In the genomic region with DNA sequence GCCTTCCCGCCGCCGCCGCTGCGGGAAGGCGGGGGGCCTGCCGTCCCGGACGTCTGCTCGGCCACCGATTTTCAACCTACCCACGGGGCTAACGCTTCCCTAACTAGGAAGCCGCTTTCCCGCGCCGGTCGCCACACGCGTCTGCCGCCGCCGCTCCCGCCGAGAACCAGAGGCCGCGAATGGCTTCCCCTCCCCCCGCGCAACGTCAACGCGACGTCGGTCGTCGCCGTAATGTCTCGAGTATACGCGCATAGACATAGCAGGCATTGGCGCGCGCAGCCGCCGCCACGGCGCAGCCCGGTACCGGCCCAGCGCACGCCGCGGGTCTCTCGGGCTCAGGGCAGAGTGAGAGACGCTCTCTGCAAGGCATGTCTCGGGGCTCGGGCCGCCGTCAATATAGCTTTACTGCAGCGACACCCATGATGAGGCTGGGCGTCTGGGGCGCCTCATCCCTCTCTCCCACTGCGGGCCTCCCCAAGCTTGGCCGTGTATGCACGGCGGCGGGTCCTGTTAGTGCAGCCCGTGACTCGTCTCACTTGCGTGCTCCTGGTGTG, we compare ENCODE assay signal across 8 mouse cellular contexts. TPM values are rescaled to one million over a fixed set of nuclear protein-coding genes. Genes with fewer than 3 reads are reported as not detected.
DNase-seq lines count a peak whose midpoint lies in the region; ATAC-seq lines count a peak whose summit lies in the region.

Rbmxl1 (minus strand) TSS at position 180 of the 554 bp plus-strand sequence.

- peak within 1 kb of the TSS; percentile 95 for H3K9ac ChIP-seq in embryonic facial prominence, embryonic 14.5 days (ENCODE audit: low read depth, low read length)
- peak within 1 kb of the TSS; percentile 99 for H3K9ac ChIP-seq in kidney, embryonic 14.5 days (ENCODE audit: low read depth, low read length)
- peak within 1 kb of the TSS; percentile 97 for H3K9ac ChIP-seq in limb, embryonic 15.5 days

- peaks cover 9% of the 10 kb centered on the region for H3K4me1 ChIP-seq in embryonic facial prominence, embryonic 14.5 days (ENCODE audit: control insufficient read depth, insufficient read depth, low read length)
- H3K4me1 ChIP-seq in kidney, embryonic 14.5 days (ENCODE audit: control insufficient read depth, insufficient read depth, low read length): peaks cover 3% of the 10 kb centered on the region; the same call in 1 of the 2 replicates
- peaks cover 14% of the 10 kb centered on the region for H3K4me1 ChIP-seq in limb, embryonic 15.5 days

- H3K4me2 ChIP-seq in embryonic facial prominence, embryonic 14.5 days (ENCODE audit: low read depth, low read length): peak within 1 kb of the TSS; percentile 96
- peak within 1 kb of the TSS; percentile 87 for H3K4me2 ChIP-seq in kidney, embryonic 14.5 days (replicated peaks; ENCODE audit: low read depth, low read length)
- H3K4me2 ChIP-seq in limb, embryonic 15.5 days: peak within 1 kb of the TSS; percentile 97

- peak within 1 kb of the TSS; percentile 94 for H3K27ac ChIP-seq in embryonic facial prominence, embryonic 14.5 days (replicated peaks; ENCODE audit: low read depth, low read length)
- peak within 1 kb of the TSS; percentile 97 for H3K27ac ChIP-seq in kidney, embryonic 14.5 days (ENCODE audit: low read depth, low read length)
- H3K27ac ChIP-seq in limb, embryonic 15.5 days: peak within 1 kb of the TSS; percentile 97

- peak within 1 kb of the TSS; percentile 82 for H3K4me3 ChIP-seq in embryonic facial prominence, embryonic 14.5 days (ENCODE audit: low read depth, low read length)
- peak within 1 kb of the TSS; percentile 95 for H3K4me3 ChIP-seq in kidney, embryonic 14.5 days (ENCODE audit: low read length)
- peak within 1 kb of the TSS; percentile 89 for H3K4me3 ChIP-seq in limb, embryonic 15.5 days

- under 1% methylated on average over 61 of the region's 70 CpGs for WGBS in embryonic facial prominence, embryonic 14.5 days
- WGBS in kidney, embryonic 14.5 days: 1% methylated on average over 70 of the region's 70 CpGs
- under 1% methylated on average over 70 of the region's 70 CpGs for WGBS in limb, embryonic 15.5 days

- H3K27me3 ChIP-seq in embryonic facial prominence, embryonic 14.5 days (replicated peaks; ENCODE audit: control insufficient read depth, insufficient read depth, low read length): no peaks in the 10 kb centered on the region
- no peaks in the 10 kb centered on the region for H3K27me3 ChIP-seq in kidney, embryonic 14.5 days (ENCODE audit: control insufficient read depth, insufficient read depth, low read length)
- no peaks in the 10 kb centered on the region for H3K27me3 ChIP-seq in limb, embryonic 15.5 days

- peak; percentile 77 for DNase-seq in 3T3-L1 (ENCODE audit: low read depth, low spot score)
- peak; percentile 82 for DNase-seq in adrenal gland, postnatal 4 days (ENCODE audit: low spot score in 2 of 2)
- DNase-seq in embryonic facial prominence, embryonic 14.5 days (ENCODE audit: low spot score): peak; percentile 92
- DNase-seq in heart, adult 8-10 months (ENCODE audit: low spot score): peak; percentile 86
- peak; percentile 42 to 77 for DNase-seq in monocyte, adult 2 months (ENCODE audit: low read depth in 1 of 2, low spot score in 2 of 2)
- peak; percentile 81 to 85 for DNase-seq in spleen, postnatal 36 days (ENCODE audit: low spot score in 2 of 2)

- peaks cover 11% of the 10 kb centered on the region; the same call in 1 of the 2 replicates for H3K9me3 ChIP-seq in embryonic facial prominence, embryonic 14.5 days (ENCODE audit: control insufficient read depth, low read length)
- H3K9me3 ChIP-seq in kidney, embryonic 14.5 days (ENCODE audit: control insufficient read depth, low read length): no peaks in the 10 kb centered on the region
- no peaks in the 10 kb centered on the region for H3K9me3 ChIP-seq in limb, embryonic 15.5 days

- peak; percentile 93 for ATAC-seq in embryonic facial prominence, embryonic 14.5 days (ENCODE audit: low read depth)
- ATAC-seq in kidney, embryonic 14.5 days (ENCODE audit: low FRiP score, low TSS enrichment): peak; percentile 84
- peak; percentile 87 for ATAC-seq in limb, embryonic 15.5 days (ENCODE audit: insufficient number of reproducible peaks, low FRiP score, low TSS enrichment, low read depth)

- peaks cover 24% of the 10 kb centered on the region for H3K36me3 ChIP-seq in embryonic facial prominence, embryonic 14.5 days (ENCODE audit: control insufficient read depth, insufficient read depth, low read length)
- peaks cover 21% of the 10 kb centered on the region for H3K36me3 ChIP-seq in kidney, embryonic 14.5 days (ENCODE audit: control insufficient read depth, insufficient read depth, low read length)
- H3K36me3 ChIP-seq in limb, embryonic 15.5 days: peaks cover 25% of the 10 kb centered on the region

RNA-seq across cellular contexts. Expression of gene Rbmxl1, which starts in this region (rescaled TPM):
- total RNA-seq in adrenal gland, postnatal 4 days (2021): 10 to 100 TPM; 71.2 to 74.9 TPM
- 177 and 210 TPM in 2 replicates for polyA plus RNA-seq in embryonic facial prominence, embryonic 14.5 days (2014; fragmentation: Nextera tagmentation; extraction: Ambion mirVana)
- 10 to 100 TPM; 14.0 to 17.6 (median 16.5) TPM for total RNA-seq in heart, adult 8-10 months (2022)
- 275 and 296 TPM in 2 replicates for polyA plus RNA-seq in kidney, embryonic 14.5 days (2014; fragmentation: Nextera tagmentation; extraction: Ambion mirVana)
- polyA plus RNA-seq in limb, embryonic 15.5 days (2015; fragmentation: Nextera tagmentation; extraction: Ambion mirVana): 186 and 192 TPM in 2 replicates

Comparison
In these comparisons a context has a peak if more than half of its experiments do, and no peak if none do; other contexts are left out.
1. Peak in every context shown above with its lines: DNase-seq, ATAC-seq, H3K4me3 ChIP-seq and H3K27ac ChIP-seq.